Mouse (Mus musculus): ENCODE data around the gene Cabp7. TPM values are rescaled to one million over a fixed set of nuclear protein-coding genes. Genes with fewer than 3 reads are reported as not detected.

Cabp7 gene
- polyA plus RNA-seq, 1 experiment from 2014 or later, result 2.2 TPM

GRCm38 (mm10) chr11:4756984-4757788, 10.6 kb upstream of the Cabp7 start:
- no peak overlapping the region for H3K27ac ChIP-seq
- H3K4me1 ChIP-seq (replicated peaks; ENCODE audit: control insufficient read depth, insufficient read depth, low read length), result peaks cover 18% of the 10 kb centered on the region
- no peak overlapping the region for H3K4me2 ChIP-seq (replicated peaks)
- no peak overlapping the region for H3K4me3 ChIP-seq (replicated peaks; ENCODE audit: low read length)
- no peak for DNase-seq (ENCODE audit: low spot score)
- no peaks in the 10 kb centered on the region for H3K9me3 ChIP-seq (ENCODE audit: control insufficient read depth, low read length)
- H3K36me3 ChIP-seq (replicated peaks; ENCODE audit: control insufficient read depth, insufficient read depth), result no peaks in the 10 kb centered on the region
- ATAC-seq (ENCODE audit: low FRiP score), result no peak
- H3K9ac ChIP-seq, result no peak overlapping the region
- H3K27me3 ChIP-seq (ENCODE audit: control insufficient read depth, insufficient read depth, low read length), result no peaks in the 10 kb centered on the region
- 43% methylated on average over 11 of the region's 11 CpGs for WGBS

- ATAC-seq (ENCODE audit: low FRiP score), result no peak
Measured at GRCm38 (mm10) chr11:4756460-4756859, 9.9 kb upstream of the Cabp7 start.

GRCm38 (mm10) chr11:4754867-4755266, 8.3 kb upstream of the Cabp7 start:
- H3K4me3 ChIP-seq (replicated peaks; ENCODE audit: low read length), result no peak overlapping the region
- H3K4me1 ChIP-seq (replicated peaks; ENCODE audit: control insufficient read depth, insufficient read depth, low read length), result no peaks in the 10 kb centered on the region
- 64% methylated on average over 11 of the region's 11 CpGs for WGBS

More at GRCm38 (mm10) chr11:4756460-4756859, 9.9 kb upstream of the Cabp7 start:
- H3K9me3 ChIP-seq (ENCODE audit: control insufficient read depth, low read length), result no peaks in the 10 kb centered on the region
- whole genome bisulfite sequencing, result 80% methylated on average over 9 of the region's 9 CpGs
- no peak overlapping the region for H3K4me2 ChIP-seq (replicated peaks)
- H3K27ac ChIP-seq, result no peak overlapping the region
- no peaks in the 10 kb centered on the region for H3K36me3 ChIP-seq (replicated peaks; ENCODE audit: control insufficient read depth, insufficient read depth)
- peaks cover 11% of the 10 kb centered on the region for H3K4me1 ChIP-seq (replicated peaks; ENCODE audit: control insufficient read depth, insufficient read depth, low read length)
- H3K9ac ChIP-seq, result no peak overlapping the region
- no peak for DNase-seq (ENCODE audit: low spot score)
- no peaks in the 10 kb centered on the region for H3K27me3 ChIP-seq (ENCODE audit: control insufficient read depth, insufficient read depth, low read length)
- H3K4me3 ChIP-seq (replicated peaks; ENCODE audit: low read length), result no peak overlapping the region

GRCm38 (mm10) chr11:4754036-4754435, 7.5 kb upstream of the Cabp7 start:
- Histone ChIP-seq H3K27ac (no peak overlapping the region), H3K36me3 (replicated peaks; ENCODE audit: control insufficient read depth, insufficient read depth) (no peaks in the 10 kb centered on the region), H3K9me3 (ENCODE audit: control insufficient read depth, low read length) (no peaks in the 10 kb centered on the region), H3K9ac (no peak overlapping the region), H3K4me2 (replicated peaks) (no peak overlapping the region), H3K4me1 (replicated peaks; ENCODE audit: control insufficient read depth, insufficient read depth, low read length) (no peaks in the 10 kb centered on the region), H3K4me3 (replicated peaks; ENCODE audit: low read length) (no peak overlapping the region), H3K27me3 (ENCODE audit: control insufficient read depth, insufficient read depth, low read length) (peaks cover 12% of the 10 kb centered on the region; the same call in 1 of the 2 replicates)
- ATAC-seq (ENCODE audit: low FRiP score) (no peak), DNase-seq (ENCODE audit: low spot score) (no peak)
- 91% methylated on average over 3 of the region's 3 CpGs for WGBS

More at GRCm38 (mm10) chr11:4754867-4755266, 8.3 kb upstream of the Cabp7 start:
- H3K27me3 ChIP-seq (ENCODE audit: control insufficient read depth, insufficient read depth, low read length), result peaks cover 3% of the 10 kb centered on the region; the same call in 1 of the 2 replicates
- no peak for ATAC-seq (ENCODE audit: low FRiP score)
- no peaks in the 10 kb centered on the region for H3K9me3 ChIP-seq (ENCODE audit: control insufficient read depth, low read length)
- no peak overlapping the region for H3K4me2 ChIP-seq (replicated peaks)
- no peaks in the 10 kb centered on the region for H3K36me3 ChIP-seq (replicated peaks; ENCODE audit: control insufficient read depth, insufficient read depth)
- no peak for DNase-seq (ENCODE audit: low spot score)
- H3K27ac ChIP-seq, result no peak overlapping the region
- H3K9ac ChIP-seq, result no peak overlapping the region

- 35% methylated on average over 10 of the region's 10 CpGs for WGBS
- H3K4me2 ChIP-seq (replicated peaks), result no peak overlapping the region
- ATAC-seq (ENCODE audit: low FRiP score), result no peak
- H3K4me1 ChIP-seq (replicated peaks; ENCODE audit: control insufficient read depth, insufficient read depth, low read length), result 0 out of 2 replicates have a peak, but pooled peaks cover 4% of the 10 kb centered on the region
- H3K27me3 ChIP-seq (ENCODE audit: control insufficient read depth, insufficient read depth, low read length), result peaks cover 24% of the 10 kb centered on the region
- H3K27ac ChIP-seq, result no peak overlapping the region; the same call in 1 of the 2 replicates
- no peak overlapping the region for H3K4me3 ChIP-seq (replicated peaks; ENCODE audit: low read length)
- no peak overlapping the region for H3K9ac ChIP-seq
- no peak for DNase-seq (ENCODE audit: low spot score)
- no peaks in the 10 kb centered on the region for H3K9me3 ChIP-seq (ENCODE audit: control insufficient read depth, low read length)
- no peaks in the 10 kb centered on the region for H3K36me3 ChIP-seq (replicated peaks; ENCODE audit: control insufficient read depth, insufficient read depth)
Measured at GRCm38 (mm10) chr11:4752836-4753235, 6.3 kb upstream of the Cabp7 start.

- WGBS, result 9% methylated on average over 9 of the region's 9 CpGs
- no peak for DNase-seq (ENCODE audit: low spot score)
- no peak overlapping the region for H3K4me2 ChIP-seq (replicated peaks)
- peaks cover 38% of the 10 kb centered on the region for H3K27me3 ChIP-seq (ENCODE audit: control insufficient read depth, insufficient read depth, low read length)
- no peak overlapping the region for H3K4me3 ChIP-seq (replicated peaks; ENCODE audit: low read length)
- H3K9ac ChIP-seq, result no peak overlapping the region
- peaks cover 14% of the 10 kb centered on the region for H3K4me1 ChIP-seq (replicated peaks; ENCODE audit: control insufficient read depth, insufficient read depth, low read length)
- no peak for ATAC-seq (ENCODE audit: low FRiP score)
- no peaks in the 10 kb centered on the region for H3K9me3 ChIP-seq (ENCODE audit: control insufficient read depth, low read length)
- no peaks in the 10 kb centered on the region for H3K36me3 ChIP-seq (replicated peaks; ENCODE audit: control insufficient read depth, insufficient read depth)
- no peak overlapping the region for H3K27ac ChIP-seq
Measured at GRCm38 (mm10) chr11:4750263-4750662, 3.7 kb upstream of the Cabp7 start.

GRCm38 (mm10) chr11:4747285-4747684, 707 bp upstream of the Cabp7 start:
- peak overlapping the region; percentile 70 for H3K4me3 ChIP-seq (replicated peaks; ENCODE audit: low read length)
- no peak overlapping the region for H3K27ac ChIP-seq
- 2% methylated on average over 11 of the region's 12 CpGs for WGBS
- peaks cover 14% of the 10 kb centered on the region for H3K4me1 ChIP-seq (replicated peaks; ENCODE audit: control insufficient read depth, insufficient read depth, low read length)
- no peaks in the 10 kb centered on the region for H3K36me3 ChIP-seq (replicated peaks; ENCODE audit: control insufficient read depth, insufficient read depth)
- H3K27me3 ChIP-seq (ENCODE audit: control insufficient read depth, insufficient read depth, low read length), result peaks cover 55% of the 10 kb centered on the region
- ATAC-seq (ENCODE audit: low FRiP score), result no peak
- H3K4me2 ChIP-seq (replicated peaks), result peak overlapping the region; percentile 98
- peak overlapping the region; percentile 67 for H3K9ac ChIP-seq
- no peak for DNase-seq (ENCODE audit: low spot score)
- H3K9me3 ChIP-seq (ENCODE audit: control insufficient read depth, low read length), result no peaks in the 10 kb centered on the region

- Histone ChIP-seq H3K9ac (peak overlapping the region; percentile 67), H3K27ac (no peak overlapping the region), H3K4me2 (replicated peaks) (peak overlapping the region; percentile 98), H3K4me3 (replicated peaks; ENCODE audit: low read length) (peak overlapping the region; percentile 70), H3K4me1 (replicated peaks; ENCODE audit: control insufficient read depth, insufficient read depth, low read length) (peaks cover 14% of the 10 kb centered on the region), H3K27me3 (ENCODE audit: control insufficient read depth, insufficient read depth, low read length) (peaks cover 55% of the 10 kb centered on the region), H3K9me3 (ENCODE audit: control insufficient read depth, low read length) (no peaks in the 10 kb centered on the region), H3K36me3 (replicated peaks; ENCODE audit: control insufficient read depth, insufficient read depth) (no peaks in the 10 kb centered on the region)
- DNase-seq (ENCODE audit: low spot score) (no peak), ATAC-seq (ENCODE audit: low FRiP score) (peak; percentile 18; the same call in 1 of the 2 replicates)
- under 1% methylated on average over 31 of the region's 39 CpGs for WGBS
Measured at GRCm38 (mm10) chr11:4745969-4746368, 609 bp downstream of the Cabp7 start.

- Histone ChIP-seq H3K27ac (no peak overlapping the region), H3K4me2 (replicated peaks) (peak overlapping the region; percentile 98), H3K4me1 (replicated peaks; ENCODE audit: control insufficient read depth, insufficient read depth, low read length) (peaks cover 14% of the 10 kb centered on the region), H3K9me3 (ENCODE audit: control insufficient read depth, low read length) (no peaks in the 10 kb centered on the region), H3K27me3 (ENCODE audit: control insufficient read depth, insufficient read depth, low read length) (peaks cover 50% of the 10 kb centered on the region), H3K4me3 (replicated peaks; ENCODE audit: low read length) (no peak overlapping the region), H3K9ac (no peak overlapping the region), H3K36me3 (replicated peaks; ENCODE audit: control insufficient read depth, insufficient read depth) (no peaks in the 10 kb centered on the region)
- DNase-seq (ENCODE audit: low spot score) (no peak), ATAC-seq (ENCODE audit: low FRiP score) (no peak)
- 61% methylated on average over 6 of the region's 6 CpGs for WGBS
Measured at GRCm38 (mm10) chr11:4744691-4745090, 1.9 kb downstream of the Cabp7 start.
